Mouse (Mus musculus): Measurements from ENCODE around the gene Asrgl1. TPM values are rescaled to one million over a fixed set of nuclear protein-coding genes. Genes with fewer than 3 reads are reported as not detected.

The Asrgl1 gene
- polyA plus RNA-seq, 1 experiment from 2014 or later: 10.7 TPM

DNA sequence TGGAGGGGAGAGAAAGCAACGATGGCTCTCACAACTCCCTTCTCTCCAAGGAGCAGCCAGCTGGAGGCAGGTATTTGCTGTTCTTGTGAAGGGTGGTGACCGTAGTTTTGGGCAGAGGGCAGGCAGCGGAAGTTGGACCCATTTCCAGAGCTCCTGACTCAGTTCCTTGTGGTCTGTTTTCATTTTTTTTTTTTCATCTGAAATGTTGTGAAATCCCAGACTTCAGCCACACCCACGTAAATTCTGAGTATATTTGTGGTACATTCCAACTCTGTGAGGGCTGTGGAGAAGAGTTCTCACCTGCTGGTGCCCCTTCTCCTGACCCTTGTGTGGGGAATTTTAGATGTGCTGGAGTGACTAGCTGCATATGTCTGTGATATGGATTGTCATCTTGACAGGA lies 75.3 kb downstream of the Asrgl1 start:
- DNase-seq (ENCODE audit: low spot score): no peak
- H3K4me3 ChIP-seq (ENCODE audit: low read depth, low read length): no peak overlapping the region
- no peak overlapping the region for H3K4me2 ChIP-seq (ENCODE audit: low read length)
- ATAC-seq (replicated peaks; ENCODE audit: low FRiP score, low TSS enrichment, low read depth): no peak
- H3K27ac ChIP-seq (ENCODE audit: low read depth): no peak overlapping the region
- H3K9ac ChIP-seq (ENCODE audit: low read length): no peak overlapping the region
- H3K27me3 ChIP-seq (replicated peaks; ENCODE audit: control insufficient read depth, insufficient read depth, low read length): no peaks in the 10 kb centered on the region
- no peaks in the 10 kb centered on the region for H3K36me3 ChIP-seq (ENCODE audit: control insufficient read depth, insufficient read depth, low read length)
- H3K9me3 ChIP-seq (ENCODE audit: control insufficient read depth, low read length): no peaks in the 10 kb centered on the region
- 77% methylated on average over 4 of the region's 4 CpGs for WGBS
- H3K4me1 ChIP-seq (replicated peaks; ENCODE audit: control insufficient read depth, insufficient read depth, low read length): 0 out of 2 replicates have a peak, but pooled peaks cover 5% of the 10 kb centered on the region

Other genes with a start within 250 kb of the Asrgl1 start
- 92.8 and 95.9 TPM in 2 replicates for gene 1810009A15Rik, start 246.8 kb downstream of the Asrgl1 start, polyA plus RNA-seq (2014; fragmentation: Nextera tagmentation; extraction: Ambion mirVana)
- gene Gm49416, start 246.7 kb downstream of the Asrgl1 start, polyA plus RNA-seq (2014; fragmentation: Nextera tagmentation; extraction: Ambion mirVana): not detected in 2 replicates
- 37.5 and 44.5 TPM in 2 replicates for gene Ints5, start 242.6 kb downstream of the Asrgl1 start, polyA plus RNA-seq (2014; fragmentation: Nextera tagmentation; extraction: Ambion mirVana)
- 89.8 and 96.4 TPM in 2 replicates for gene Ganab, start 237.6 kb downstream of the Asrgl1 start, polyA plus RNA-seq (2014; fragmentation: Nextera tagmentation; extraction: Ambion mirVana)
- gene B3gat3, start 215.3 kb downstream of the Asrgl1 start, polyA plus RNA-seq (2014; fragmentation: Nextera tagmentation; extraction: Ambion mirVana): 35.7 and 36.9 TPM in 2 replicates
- 1.1 and 1.8 TPM in 2 replicates for gene Rom1, start 206.3 kb downstream of the Asrgl1 start, polyA plus RNA-seq (2014; fragmentation: Nextera tagmentation; extraction: Ambion mirVana)
- 16.8 and 18.4 TPM in 2 replicates for gene Eml3, start 206.1 kb downstream of the Asrgl1 start, polyA plus RNA-seq (2014; fragmentation: Nextera tagmentation; extraction: Ambion mirVana)
- gene Mta2, start 193.8 kb downstream of the Asrgl1 start, polyA plus RNA-seq (2014; fragmentation: Nextera tagmentation; extraction: Ambion mirVana): 40.3 and 40.7 TPM in 2 replicates
- 33.3 and 33.5 TPM in 2 replicates for gene Tut1, start 181.8 kb downstream of the Asrgl1 start, polyA plus RNA-seq (2014; fragmentation: Nextera tagmentation; extraction: Ambion mirVana)
- gene Eef1g, start 168.6 kb downstream of the Asrgl1 start, polyA plus RNA-seq (2014; fragmentation: Nextera tagmentation; extraction: Ambion mirVana): 501 and 531 TPM in 2 replicates
- 21.6 and 22.2 TPM in 2 replicates for gene Ahnak, start 146.4 kb downstream of the Asrgl1 start, polyA plus RNA-seq (2014; fragmentation: Nextera tagmentation; extraction: Ambion mirVana)
- gene Scgb1a1, start 47.7 kb downstream of the Asrgl1 start, polyA plus RNA-seq (2014; fragmentation: Nextera tagmentation; extraction: Ambion mirVana): not detected in 2 replicates

All from intestine, embryonic 14.5 days (tissue).